Mouse (Mus musculus) liver, postnatal 0 days (tissue): Measurements from ENCODE around the gene Prf1.

Experiments used
- CTCF ChIP-seq: sonication (generic); IDR thresholded peaks from 2 replicates; pipeline ENCODE4 v1.5.1; 2016; ENCODE audit warnings: antibody characterized with exemption, low read depth
- EP300 ChIP-seq: IDR thresholded peaks from 2 replicates; pipeline ENCODE4 v1.6.1; 2016; ENCODE audit warnings: antibody characterized with exemption, low read depth, mild to moderate bottlenecking

- no peak for TF ChIP-seq CTCF
- TF ChIP-seq EP300, result no peak
Observed at GRCm38 (mm10) chr10:61324717-61325116, 27.1 kb downstream of the Prf1 start.
